Mouse (Mus musculus): Measurements from ENCODE around the gene Cacna2d3.

Gene Cacna2d3

DNA sequence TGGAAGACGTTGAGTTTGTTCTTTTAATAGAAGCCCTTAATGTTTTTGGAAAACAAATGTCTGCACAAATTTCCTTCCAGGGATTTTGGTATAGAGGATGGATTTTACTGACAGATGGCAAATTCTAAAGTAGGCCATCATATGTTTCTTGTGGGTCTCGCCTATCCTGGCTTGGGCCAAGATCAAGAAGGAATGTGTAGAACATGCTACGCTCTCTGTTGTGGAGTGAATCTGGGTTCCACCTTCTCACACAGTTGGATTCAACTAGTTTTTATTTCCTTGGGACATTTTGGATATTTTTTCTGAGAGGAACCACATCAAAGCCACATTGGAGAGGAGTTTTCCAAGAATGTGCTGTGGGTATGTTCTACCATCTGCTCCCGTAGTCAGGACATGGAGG is 835.0 kb downstream of the Cacna2d3 start:
- DNase-seq, result no peak

DNA sequence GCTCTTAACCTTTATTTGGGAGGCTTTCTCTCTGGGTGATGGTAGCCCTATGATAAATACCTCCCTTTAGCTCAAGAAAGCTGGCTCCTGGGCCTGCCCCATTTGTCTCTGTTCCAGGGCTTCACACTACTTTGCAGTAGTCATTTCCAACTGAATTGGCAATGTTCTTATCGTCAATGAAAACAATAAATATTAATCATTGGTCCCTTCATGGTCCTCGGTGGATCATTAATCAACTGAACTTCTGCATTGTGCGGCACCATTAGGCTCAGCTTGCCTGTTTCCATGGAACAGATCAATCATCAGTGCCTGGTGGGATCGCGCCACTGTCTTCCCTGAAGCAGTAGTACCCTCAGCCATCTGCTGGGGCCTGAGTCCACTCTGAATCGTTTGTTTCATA is 850.7 kb downstream of the Cacna2d3 start:
- no peak for DNase-seq

DNA sequence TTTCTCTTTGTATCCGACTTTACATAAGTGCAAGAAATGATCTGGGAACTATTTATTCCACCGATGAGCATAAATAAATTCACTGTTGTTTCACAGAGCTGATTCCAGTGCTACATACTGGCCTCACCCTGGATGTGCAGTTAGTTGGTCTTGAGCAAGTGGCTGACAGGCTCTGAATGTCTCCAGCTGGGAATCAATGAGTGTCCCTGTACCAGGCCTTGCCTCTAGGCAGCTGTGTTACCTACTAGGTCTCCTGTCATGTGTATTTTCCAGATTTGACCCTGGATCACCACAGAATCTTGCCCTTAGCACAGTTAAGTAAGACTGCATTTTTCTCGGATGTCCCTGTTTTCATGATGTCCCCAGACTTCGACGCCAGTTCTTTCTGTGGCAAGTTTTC is 851.3 kb downstream of the Cacna2d3 start:
- no peak for DNase-seq

DNA sequence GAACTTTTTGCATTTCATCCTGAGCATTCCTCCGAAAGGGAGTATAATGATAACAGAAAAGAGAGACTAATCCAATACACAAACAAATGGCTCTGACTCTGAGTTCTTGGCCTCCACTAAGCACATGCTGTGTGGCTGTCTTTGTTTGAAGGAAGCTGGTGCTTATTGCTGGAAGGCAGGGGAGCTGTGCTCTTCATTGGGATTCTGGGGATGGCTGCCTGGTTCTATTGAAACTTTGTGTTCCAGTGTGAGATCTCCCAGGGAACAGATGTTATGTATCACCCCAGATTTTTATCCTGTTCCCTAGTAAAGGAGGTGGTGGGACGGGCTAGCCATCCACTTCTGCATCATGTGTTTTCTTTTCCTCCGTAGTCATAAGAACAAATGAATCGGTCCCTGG is 856.7 kb downstream of the Cacna2d3 start:
- no peak for DNase-seq

DNA sequence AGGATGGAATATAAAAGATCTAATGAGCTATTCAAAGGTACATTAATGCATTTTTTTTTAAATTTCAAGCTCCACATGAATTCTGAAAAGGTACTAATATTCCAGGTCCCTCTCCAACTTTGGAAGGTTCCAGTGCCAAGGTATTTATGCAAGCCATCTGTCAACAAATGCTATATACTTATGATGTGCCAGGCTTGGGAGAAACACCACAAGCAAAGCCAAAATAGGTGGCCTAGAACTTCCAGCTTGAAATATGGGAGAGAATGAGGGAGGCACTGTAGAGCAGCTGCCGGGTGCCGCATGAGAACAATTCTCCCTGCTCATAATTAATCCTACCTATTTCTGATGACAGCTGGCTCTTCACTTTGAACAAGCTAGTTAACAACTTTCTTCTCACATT is 860.5 kb downstream of the Cacna2d3 start:
- no peak for DNase-seq
